Mouse (Mus musculus): ENCODE results near the gene Slc7a11.

The Slc7a11 gene

DNA sequence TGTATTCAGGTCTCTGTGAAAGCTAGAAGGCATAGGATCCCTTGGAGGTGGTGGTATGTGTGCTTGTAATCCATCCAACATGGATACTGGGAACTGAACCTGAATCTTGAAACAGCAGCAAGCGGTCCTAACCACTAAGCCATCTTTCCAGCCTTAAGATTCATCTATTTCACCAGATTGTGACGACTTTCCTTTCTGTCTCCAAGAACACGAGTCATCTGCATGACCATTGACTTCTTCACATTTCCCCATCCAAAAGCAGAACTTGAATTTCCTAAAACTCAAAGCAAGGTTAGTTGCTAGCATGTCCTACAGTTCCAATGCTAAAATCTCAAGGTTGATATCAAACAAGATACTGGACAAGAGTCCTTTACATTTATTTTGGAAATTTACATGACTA is 37.5 kb downstream of the Slc7a11 start:
- in situ Hi-C loops (cut with MboI, MseI) = no loop called here

DNA sequence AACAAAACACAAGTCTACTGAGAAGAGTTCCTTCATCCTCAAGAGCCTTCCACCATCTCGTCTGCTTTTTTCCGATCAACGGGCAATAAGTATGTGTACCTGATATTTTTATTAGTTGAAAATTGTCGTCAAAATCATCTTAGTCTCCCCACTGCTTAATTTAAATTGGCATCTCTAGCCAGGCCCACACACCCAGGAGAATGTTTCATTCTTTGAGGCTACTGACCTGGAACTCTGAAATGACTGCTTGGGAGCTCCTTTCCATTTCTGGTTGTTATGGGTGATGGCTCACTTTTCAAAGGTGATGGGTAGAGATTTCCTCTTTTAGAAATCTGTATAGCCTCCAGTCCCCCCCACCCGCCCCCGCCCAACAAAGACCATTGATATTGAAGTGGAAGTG is 54.6 kb downstream of the Slc7a11 start:
- in situ Hi-C loops (cut with MboI, MseI) = no loop called here

DNA sequence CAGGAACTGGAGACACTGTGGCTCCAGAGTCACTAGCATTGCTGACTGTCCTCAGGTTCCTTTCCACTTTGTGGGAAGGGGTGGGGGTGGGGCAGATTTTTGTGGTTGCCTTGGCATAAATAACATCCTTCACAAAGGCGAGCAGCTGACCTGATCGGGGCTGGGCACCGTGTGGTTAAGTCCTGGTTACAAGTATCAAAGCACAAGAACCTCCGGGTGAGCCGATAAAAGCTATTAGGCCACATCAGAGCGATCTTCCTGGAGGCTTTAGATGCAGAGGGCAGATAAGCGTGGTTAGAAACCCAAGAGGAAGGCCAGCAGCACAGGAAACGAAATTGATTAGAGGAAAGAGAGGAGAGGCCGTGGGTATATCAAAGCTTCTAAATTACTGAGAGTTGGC is 55.1 kb downstream of the Slc7a11 start:
- in situ Hi-C loops (cut with MboI, MseI) = no loop called here

DNA sequence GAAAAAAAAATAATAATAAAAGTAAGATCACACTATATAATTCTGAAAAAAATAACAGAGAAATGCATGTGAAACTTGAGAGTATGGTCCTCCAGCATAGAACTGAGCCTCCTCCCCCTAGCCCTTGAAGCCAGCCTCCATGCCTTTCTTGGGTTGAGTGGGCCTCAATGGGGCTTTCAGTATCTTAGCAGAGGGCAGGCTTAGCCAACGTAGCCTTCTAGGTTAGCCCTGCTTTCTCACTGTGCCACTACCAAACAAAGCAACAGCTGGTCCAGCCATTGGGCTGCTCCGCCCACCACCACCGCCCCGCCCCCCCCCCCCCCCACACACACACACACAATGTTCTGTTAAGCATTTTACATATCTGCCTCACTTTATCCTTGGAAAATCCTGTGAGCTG is 56.1 kb downstream of the Slc7a11 start:
- in situ Hi-C loops (cut with MboI, MseI) = no loop called here

DNA sequence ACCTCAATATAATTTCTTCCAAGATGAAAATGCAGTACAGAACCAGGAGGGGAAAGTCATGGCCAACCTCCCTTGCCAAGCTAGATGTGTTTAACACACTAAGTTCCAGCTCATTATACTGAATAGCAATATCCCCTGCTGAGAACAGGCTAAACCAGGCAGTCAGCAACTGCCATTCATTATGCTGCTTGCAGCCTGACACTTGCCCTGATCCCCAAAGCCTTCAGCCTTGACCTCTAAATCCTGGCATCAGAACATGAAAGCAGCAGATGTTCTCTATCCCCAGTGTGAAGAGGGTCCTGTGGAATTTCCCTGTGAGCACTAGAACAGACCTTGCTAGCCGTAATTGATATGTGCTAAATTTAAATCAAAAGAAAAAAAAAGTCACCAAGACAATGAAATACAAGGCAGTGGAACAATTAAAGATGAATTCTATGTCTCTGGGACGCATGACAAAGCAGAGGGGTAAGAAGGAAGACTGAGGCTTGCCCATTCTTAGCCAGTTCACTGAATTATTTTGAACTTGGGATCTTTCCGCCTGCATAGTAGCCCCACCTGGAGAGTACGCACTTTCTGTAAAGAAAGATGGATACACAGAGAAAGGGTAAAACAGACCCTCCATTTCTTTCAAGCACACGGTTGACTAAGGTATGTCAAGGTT is 56.7 kb downstream of the Slc7a11 start:
- in situ Hi-C loops (cut with MboI, MseI) = no loop called here

DNA sequence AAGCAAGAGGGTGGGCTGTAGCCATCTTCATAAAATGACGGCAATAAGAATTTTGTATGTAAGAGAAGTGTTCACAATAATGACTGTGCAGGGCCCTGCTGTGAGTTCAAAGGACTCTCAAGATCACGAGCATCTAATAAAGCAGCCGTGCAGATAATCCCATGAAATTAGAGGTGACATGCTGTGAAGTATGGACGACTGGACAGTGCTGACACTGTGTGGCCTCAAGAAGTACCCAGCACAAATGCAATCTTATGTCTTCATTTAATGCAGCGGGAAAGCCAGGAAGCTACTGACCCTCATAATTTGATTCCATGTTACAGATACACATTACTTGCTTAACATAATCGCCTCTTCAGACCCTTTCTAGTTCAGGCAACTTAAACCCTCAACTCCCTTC is 57.3 kb downstream of the Slc7a11 start:
- in situ Hi-C loops (cut with MboI, MseI) = no loop called here

DNA sequence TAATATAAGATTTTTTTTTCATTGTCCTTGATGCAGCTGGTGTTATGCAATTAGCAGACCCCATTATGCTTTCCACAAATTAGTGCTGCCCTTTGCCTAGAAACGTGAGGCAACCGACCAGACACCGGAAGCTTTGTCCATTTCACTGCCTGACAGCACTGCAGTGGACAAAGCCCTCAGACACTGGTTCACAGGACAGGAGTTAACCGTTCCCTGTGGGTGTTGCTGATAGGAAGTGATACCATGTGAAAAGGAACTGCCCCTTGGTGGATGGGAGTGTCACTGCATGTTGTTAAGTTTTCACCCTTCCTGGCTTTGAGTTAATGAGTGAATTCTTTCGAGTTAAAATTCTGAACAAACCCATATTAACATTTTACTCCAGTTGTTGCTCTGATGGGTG is 60.7 kb downstream of the Slc7a11 start:
- in situ Hi-C loops (cut with MboI, MseI) = no loop called here

DNA sequence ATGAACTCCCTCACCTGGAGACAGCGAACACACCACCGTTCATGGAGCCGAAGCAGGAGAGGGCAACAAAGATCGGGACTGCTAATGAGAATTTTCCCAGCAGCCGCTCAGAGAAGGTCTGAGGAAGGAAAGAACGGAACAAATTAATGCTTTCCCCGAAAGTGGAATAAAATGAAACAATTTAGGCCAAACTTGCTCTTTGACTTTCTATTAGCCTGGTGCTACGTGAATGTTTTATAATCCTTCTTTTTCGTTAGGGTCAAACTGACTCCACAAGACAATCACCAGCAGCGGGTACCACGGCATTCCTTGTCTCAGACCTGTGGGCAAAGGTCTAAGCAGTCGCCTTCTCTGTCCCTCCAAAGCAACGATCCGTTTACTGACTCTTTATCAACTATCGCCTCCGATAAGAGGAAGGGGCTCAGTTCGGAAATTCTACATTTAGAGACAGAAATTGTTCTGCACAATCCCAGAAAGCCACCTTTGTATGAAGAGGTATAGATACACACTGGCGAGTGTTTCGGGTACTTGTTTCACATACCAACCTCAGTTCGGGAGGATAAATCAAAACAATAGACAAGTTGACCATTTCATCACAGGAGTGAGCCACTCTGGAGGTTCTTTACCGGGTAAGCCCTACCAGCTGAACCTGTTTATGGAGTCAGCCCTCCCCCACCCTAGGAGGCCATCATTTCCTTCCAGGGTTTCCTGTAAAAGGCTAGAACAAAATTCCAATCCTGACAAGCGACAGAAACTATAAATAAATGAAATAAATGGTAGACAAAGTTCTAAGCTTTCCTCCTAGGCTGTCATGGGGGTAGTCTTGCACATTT is 61.3 kb downstream of the Slc7a11 start:
- in situ Hi-C loops (cut with MboI, MseI) = no loop called here

DNA sequence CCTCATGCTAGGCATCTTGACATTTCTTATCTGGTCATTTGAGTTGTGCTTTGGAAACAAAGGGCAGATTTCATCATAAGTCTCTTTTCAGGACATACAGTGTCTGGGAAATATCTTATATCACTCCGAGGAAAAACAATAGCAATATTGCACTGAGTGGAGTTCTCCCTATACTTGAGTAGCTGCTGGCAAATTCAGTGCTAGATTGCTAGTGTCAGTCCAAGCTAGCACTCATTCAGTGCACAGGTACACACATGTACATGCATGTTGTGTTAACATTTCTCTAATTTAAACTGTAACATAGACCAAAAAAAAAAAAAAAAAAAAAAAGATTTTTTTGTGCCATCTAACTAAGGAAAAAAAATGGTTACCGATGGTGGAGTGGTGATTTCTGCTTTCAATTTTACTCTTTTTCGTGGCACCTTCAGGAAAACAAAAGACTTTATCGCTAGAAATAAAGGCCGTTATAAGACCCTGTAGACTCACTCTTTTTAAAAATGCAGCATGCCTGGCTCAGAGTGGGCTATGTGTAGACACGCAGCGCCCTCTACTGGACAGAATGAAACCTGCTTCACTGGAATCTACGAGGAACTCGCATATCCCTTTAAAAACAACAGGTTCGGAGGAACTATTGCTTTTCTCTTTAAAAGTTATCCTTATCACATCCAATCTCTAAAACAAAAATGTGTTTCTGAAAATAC is 62.1 kb downstream of the Slc7a11 start:
- in situ Hi-C loops (cut with MboI, MseI) = no loop called here

DNA sequence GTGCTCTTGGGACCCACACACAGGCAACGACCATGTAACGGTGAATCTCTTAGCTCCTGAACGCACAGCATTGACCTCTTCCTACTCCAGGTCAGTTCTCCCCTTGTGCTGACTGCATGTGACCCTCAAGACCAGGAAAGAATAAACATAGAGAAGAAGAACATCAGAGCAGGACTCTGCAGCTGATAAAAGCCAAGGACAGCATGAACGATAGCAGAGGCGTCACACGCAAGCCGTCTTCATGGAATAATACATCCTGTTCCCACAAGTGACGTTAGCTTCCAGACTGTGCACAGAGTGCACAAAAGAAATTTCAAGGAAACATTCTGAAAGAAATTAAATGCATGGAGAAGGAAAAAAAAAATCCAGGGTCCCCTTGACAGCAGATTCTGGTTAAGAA is 63.5 kb downstream of the Slc7a11 start:
- in situ Hi-C loops (cut with MboI, MseI) = no loop called here

DNA sequence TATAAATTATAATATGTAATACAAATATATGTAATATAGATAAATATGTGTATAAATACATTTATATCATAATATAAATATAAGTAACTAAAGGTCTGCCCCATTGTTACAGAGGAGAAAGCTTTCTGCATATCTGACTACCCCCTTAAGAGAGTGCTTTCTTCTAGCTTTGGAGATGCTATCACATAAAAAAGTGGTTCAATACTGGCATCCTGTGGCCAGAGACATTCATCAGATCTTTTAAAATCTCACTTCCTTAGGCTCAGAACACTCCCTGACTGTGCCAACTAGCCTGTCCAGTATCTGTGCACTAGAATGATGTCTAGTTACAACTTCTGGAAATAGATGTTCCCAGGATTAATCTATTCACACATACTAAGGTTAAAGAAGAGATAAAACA is 67.9 kb downstream of the Slc7a11 start:
- in situ Hi-C loops (cut with MboI, MseI) = no loop called here

DNA sequence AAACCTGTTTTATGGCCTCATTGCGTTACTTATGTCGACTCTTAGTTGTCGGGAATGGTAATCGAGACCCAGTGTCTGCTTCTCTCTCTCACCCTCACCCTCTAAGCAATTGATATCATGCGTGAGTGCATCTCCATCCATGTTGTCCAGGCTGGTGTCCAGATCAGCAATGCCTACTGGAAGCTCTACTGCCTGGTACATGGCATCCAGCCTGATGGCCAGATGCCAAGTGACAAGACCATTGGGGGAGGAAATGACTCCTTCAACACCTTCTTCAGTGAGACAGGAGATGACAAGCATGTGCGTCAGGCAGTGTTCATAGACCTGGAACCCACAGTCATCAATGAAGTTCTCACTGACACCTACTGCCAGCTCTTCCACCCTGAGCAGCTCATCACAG is 73.6 kb downstream of the Slc7a11 start:
- in situ Hi-C loops (cut with MboI, MseI) = loop anchor here (5.0 kb wide), 1 partner anchor 72 kb away; no protein-coding TSS in a partner anchor

DNA sequence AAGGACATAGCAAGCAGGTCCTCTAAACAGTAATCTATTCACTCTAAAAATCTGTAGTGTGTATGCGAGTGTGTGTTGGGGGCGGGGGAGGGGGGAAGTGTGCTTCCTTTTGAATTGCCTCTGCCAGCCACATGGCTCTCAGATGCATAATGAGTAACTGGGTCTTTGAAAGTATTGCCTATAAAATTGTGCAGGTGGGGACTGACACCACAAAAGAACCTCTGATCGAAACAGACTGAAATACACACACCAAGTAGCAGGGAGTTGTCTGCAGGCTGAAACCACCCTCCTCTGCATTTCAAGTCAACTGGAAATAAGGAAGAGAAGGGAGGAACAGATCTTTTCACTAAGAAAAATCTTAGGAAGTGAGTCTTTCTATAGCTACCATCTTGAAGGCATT is 76.2 kb downstream of the Slc7a11 start:
- in situ Hi-C loops (cut with MboI, MseI) = no loop called here

DNA sequence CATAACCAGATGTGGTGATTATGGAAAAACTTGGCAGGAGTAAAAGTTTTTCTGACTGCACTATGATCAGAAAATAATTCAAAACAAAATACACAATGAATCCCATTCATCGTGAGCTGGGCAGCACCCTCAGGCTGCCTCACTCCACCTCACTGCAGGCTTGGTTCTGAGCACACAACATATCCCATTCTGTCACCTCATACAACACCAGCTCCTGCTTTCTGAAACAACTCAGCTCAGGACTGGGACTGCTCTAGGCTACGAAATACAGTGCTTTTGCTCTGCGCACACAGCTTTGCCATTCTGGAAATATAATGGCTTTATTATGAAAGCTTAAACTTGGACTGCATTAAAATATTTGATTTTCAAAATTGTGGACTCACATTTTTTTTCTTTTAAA is 79.8 kb downstream of the Slc7a11 start:
- in situ Hi-C loops (cut with MboI, MseI) = no loop called here

DNA sequence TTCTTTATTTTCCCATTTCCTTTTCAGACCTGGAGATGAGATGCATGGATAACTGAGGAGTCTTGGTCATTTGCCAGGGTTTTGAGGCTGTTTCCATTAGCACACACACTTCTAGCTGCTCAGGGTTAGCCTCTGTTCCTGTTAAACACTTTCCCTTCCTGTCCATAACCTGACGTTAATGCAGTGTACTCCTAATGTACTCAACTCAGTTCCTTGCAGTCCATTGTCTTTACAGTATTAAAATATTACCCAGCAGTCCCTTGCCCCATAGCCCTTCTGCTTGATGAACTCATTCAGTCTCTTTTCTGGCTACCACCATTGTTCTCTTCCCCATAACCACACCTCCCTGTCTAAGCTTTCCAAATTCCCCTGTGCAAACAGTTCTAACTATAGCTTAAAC is 96.3 kb downstream of the Slc7a11 start:
- in situ Hi-C loops (cut with MboI, MseI) = no loop called here

DNA sequence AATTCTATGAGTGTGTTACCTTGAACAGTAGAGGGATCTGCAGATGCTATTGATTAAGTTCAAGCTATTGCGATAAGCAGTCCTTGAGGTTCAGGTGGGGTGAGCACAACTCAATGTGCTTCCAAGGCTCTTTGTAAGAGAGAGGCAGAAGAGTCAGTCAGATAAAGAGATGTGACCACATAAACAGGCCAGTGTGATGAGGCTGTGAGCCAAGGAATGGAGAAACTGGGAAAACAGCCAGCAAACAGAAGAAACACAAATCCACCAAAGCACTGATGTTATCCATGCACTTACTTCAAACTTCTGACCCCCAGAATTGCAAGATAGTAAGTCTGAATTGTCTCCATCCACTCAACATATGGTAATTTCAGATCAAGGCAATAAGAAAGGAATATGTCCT is 99.0 kb downstream of the Slc7a11 start:
- in situ Hi-C loops (cut with MboI, MseI) = no loop called here

DNA sequence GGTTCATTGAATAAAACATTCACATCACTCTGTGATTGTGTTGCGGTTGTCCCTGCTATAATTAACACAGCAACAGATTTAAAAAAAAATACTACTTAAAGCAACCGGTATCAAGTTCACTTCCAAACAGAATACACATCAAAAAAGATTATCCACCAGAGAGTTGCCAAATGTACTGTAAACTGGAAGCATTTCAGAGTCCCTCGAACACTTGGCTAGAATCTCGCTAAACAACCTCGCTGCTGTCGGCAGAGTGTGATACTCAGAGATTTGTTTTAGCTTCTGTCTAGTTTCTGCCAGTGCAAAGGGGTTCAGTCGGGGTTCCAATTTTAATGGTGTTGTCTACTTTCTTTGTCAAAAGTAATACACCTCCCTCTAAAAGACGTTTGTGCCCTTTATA is 118.9 kb downstream of the Slc7a11 start:
- in situ Hi-C loops (cut with MboI, MseI) = no loop called here

DNA sequence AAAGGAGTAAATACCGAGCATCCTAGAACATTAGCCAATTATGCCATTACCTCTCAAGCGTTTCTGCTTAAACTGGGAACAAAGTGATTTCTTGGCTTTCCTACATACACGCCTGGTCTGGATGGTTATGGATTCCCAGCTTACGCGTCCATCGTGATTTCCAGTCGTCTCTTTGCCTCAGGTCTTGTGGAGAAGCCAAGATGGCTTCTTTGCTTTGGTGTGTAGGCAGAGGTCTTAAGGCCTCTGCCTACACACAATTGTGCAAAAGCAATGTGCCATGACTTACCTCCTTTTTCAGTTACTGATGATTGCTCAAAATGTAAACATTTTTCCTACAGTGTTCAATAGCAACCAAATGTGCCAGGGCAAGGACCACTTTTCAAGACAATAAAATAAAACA is 119.5 kb downstream of the Slc7a11 start:
- in situ Hi-C loops (cut with MboI, MseI) = no loop called here

DNA sequence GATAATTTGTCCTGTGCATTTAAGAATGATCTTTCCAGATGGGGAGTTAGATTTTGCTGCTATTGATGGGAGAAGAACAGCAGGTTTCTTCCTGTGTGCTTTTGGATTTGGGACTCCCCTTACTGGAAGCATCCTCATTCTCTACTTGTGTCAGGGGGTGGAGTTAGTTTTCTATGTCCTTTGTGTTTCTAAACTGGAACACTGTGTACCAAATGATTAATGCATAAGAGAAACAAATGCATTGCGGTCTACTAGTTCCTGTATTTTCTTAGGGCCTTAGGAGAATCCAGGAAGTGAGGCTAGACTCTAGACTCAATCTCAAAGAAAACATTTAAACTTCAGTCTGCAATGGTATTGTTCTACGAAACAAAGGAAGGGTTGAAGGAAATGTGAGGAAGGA is 122.6 kb downstream of the Slc7a11 start:
- in situ Hi-C loops (cut with MboI, MseI) = no loop called here

DNA sequence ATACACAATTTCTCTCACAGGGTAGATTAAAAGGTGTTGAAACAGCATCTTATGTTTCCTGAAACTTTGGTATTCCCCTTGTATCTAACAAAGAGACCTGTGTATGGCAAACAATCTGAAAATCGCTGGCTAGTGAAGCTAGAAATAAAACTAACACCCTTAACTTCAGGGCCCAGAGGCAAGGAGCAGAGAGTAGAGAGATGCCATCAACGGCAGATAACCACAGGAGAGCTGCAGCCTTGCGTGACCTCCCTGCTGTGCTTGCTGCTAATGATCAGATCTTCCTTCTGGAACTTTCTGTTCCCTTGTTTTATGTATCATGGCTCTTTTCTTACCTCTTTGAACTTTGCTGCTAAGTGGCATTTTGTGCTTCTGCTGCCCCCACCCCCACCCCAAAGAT is 125.3 kb downstream of the Slc7a11 start:
- in situ Hi-C loops (cut with MboI, MseI) = no loop called here

DNA sequence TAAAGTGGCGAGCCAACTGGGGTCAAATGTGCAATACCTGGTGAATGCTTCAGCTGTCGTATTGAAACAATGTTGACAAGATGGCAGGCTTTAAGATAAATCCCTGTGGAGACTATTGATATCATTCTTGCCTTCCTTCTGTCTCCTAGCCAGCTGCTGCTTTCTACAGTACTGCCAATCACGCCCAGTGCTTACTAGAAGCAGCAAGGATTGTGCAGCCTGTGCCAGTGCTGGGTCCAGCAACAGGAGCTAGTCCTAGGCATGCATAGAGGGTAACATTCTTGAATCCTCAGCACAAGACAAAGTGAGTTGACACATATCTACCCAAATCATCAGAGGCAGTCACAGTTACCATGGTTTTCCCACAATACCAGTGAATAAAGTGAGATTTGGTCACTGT is 129.6 kb downstream of the Slc7a11 start:
- in situ Hi-C loops (cut with MboI, MseI) = no loop called here

All from T-helper 1 cell (primary cell).